Mouse (Mus musculus) ES-Bruce4 (cell line): ENCODE results near the gene Mecom.

ENCODE experiments used
- CTCF ChIP-seq: IDR thresholded peaks from one replicate; pipeline ENCODE4 v1.8.1; 2011; ENCODE audit warnings: low read depth, low read length
- POLR2A ChIP-seq: IDR thresholded peaks from one replicate; pipeline ENCODE4 v1.8.1; 2011; ENCODE audit warnings: low read length; ENCODE audit not compliant: insufficient read depth

DNA sequence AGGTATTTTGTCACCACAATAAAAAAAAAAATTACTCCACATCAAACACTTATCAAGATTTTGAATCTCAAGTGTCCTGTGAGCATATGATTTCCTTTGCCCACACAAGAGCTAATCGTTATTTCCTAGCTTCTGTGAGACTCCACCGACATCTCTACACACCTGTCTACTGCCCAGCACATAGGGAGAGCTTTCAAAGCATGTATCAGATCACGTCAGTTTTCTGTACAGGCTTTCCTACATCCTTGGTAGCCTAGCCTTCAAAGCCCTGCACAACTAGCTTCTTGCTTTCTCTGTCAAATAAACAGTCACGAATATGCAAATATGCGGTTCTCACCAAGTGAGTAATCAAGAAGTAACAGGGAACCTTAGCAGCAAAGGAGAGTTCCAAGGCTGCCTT lies 157.5 kb downstream of the Mecom start:
- no peak for TF ChIP-seq CTCF
- no peak for TF ChIP-seq POLR2A
